In the genomic region with DNA sequence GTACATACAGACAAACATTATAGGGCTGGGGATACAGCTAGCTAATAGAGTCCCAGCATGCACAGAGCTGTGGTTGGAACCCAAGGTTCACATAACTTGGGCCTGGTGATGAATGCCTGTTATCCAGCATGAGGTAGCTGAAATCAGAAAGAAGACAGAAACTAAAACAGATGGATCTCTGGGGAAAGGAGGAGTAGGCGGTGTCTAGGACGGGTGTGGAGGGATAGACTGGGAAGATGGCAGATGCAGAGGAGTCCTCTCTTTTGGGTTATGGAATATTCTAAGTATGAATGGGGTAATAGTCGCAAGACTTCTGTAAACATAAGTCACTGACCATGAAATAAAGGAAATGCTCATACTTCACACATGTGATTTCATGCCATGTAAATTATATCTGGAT, we compare ENCODE assay signal across 29 mouse cellular contexts.
"Had no signal": no experiment of that assay in that cellular context is flagged by ENCODE, and none has a peak within 500 bp of the region (broad histone marks: within the 10 kb centered on the region; RNA-seq: fewer than 3 reads in every experiment).

No protein-coding gene starts in this region.

- H3K9me3 ChIP-seq: embryonic facial prominence, embryonic 10.5 days; embryonic facial prominence, embryonic 12.5 days; embryonic facial prominence, embryonic 13.5 days; embryonic facial prominence, embryonic 15.5 days; forebrain, embryonic 10.5 days; forebrain, embryonic 12.5 days; forebrain, embryonic 13.5 days; forebrain, embryonic 15.5 days had no signal

- H3K4me3 ChIP-seq: embryonic facial prominence, embryonic 10.5 days; embryonic facial prominence, embryonic 12.5 days; embryonic facial prominence, embryonic 13.5 days; embryonic facial prominence, embryonic 15.5 days; erythroblast, embryonic 14.5 days; forebrain, embryonic 10.5 days; forebrain, embryonic 12.5 days; forebrain, embryonic 13.5 days; forebrain, embryonic 15.5 days; gastrocnemius, adult 2 months; heart, adult 2 months had no signal

- DNase-seq: cerebellum, adult 2 months; cerebellum, adult 8-10 months; cerebellum, adult 9-10 months; cerebellum, adult 9-11 months; cerebellum, postnatal 10 days; cerebellum, postnatal 14 days; cerebellum, postnatal 25 days; cerebellum, postnatal 36 days; embryo, embryonic 11 days; forebrain, postnatal 0 days; gastrocnemius, adult 2 months; gastrocnemius, postnatal 10 days; gastrocnemius, postnatal 14 days; gastrocnemius, postnatal 25 days; gastrocnemius, postnatal 36 days; heart, adult 11 months; heart, adult 18-20 months; heart, adult 2 months had no signal

- ATAC-seq: forebrain, embryonic 13.5 days; forebrain, embryonic 14.5 days; forebrain, embryonic 15.5 days; forebrain, embryonic 16.5 days; forebrain, postnatal 0 days had no signal

- H3K4me1 ChIP-seq: embryonic facial prominence, embryonic 10.5 days; embryonic facial prominence, embryonic 12.5 days; embryonic facial prominence, embryonic 13.5 days; embryonic facial prominence, embryonic 15.5 days; forebrain, embryonic 10.5 days; forebrain, embryonic 12.5 days; forebrain, embryonic 13.5 days; forebrain, embryonic 15.5 days had no signal

- H3K27ac ChIP-seq: embryonic facial prominence, embryonic 10.5 days; embryonic facial prominence, embryonic 12.5 days; embryonic facial prominence, embryonic 13.5 days; embryonic facial prominence, embryonic 15.5 days; forebrain, embryonic 10.5 days; forebrain, embryonic 12.5 days; forebrain, embryonic 13.5 days; forebrain, embryonic 15.5 days; gastrocnemius, adult 2 months; heart, adult 2 months had no signal

- H3K36me3 ChIP-seq: embryonic facial prominence, embryonic 10.5 days; embryonic facial prominence, embryonic 12.5 days; embryonic facial prominence, embryonic 13.5 days; embryonic facial prominence, embryonic 15.5 days; forebrain, embryonic 10.5 days; forebrain, embryonic 12.5 days; forebrain, embryonic 15.5 days had no signal

- H3K27me3 ChIP-seq: embryonic facial prominence, embryonic 12.5 days; embryonic facial prominence, embryonic 13.5 days; embryonic facial prominence, embryonic 15.5 days; forebrain, embryonic 12.5 days; forebrain, embryonic 13.5 days; forebrain, embryonic 15.5 days had no signal
